Mouse (Mus musculus) liver, embryonic 15.5 days (tissue): ENCODE results near the gene Abr. TPM values are rescaled to one million over a fixed set of nuclear protein-coding genes. Genes with fewer than 3 reads are reported as not detected.

ENCODE experiments used
- ATAC-seq: fragments of 200-750 bp; cut with Nextera tagmentation; 2 replicates; pipeline ENCODE4 v1.8.0; 2017; ENCODE audit warnings: moderate number of reproducible peaks, mild to moderate bottlenecking, moderate library complexity; ENCODE audit not compliant: insufficient read depth
- H3K27ac ChIP-seq: fragments of 300-500 bp; sonication (generic); replicated peaks from 2 replicates; pipeline ENCODE4 v1.5.1; 2015; ENCODE audit warnings: mild to moderate bottlenecking, inconsistent platforms
- H3K27me3 ChIP-seq: fragments of 300-500 bp; sonication (generic); 2 replicates; pipeline ENCODE4 v1.6.1; 2015; ENCODE audit warnings: mild to moderate bottlenecking, inconsistent platforms
- H3K36me3 ChIP-seq: fragments of 300-500 bp; sonication (generic); replicated peaks from 2 replicates; pipeline ENCODE4 v1.6.1; 2015; ENCODE audit warnings: moderate library complexity, mild to moderate bottlenecking, inconsistent platforms
- H3K4me1 ChIP-seq: fragments of 300-500 bp; sonication (generic); replicated peaks from 2 replicates; pipeline ENCODE4 v1.6.1; 2015; ENCODE audit warnings: inconsistent platforms
- H3K4me2 ChIP-seq: fragments of 300-500 bp; sonication (generic); 2 replicates; pipeline ENCODE4 v1.6.1; 2015; ENCODE audit warnings: moderate library complexity, mild to moderate bottlenecking, inconsistent platforms
- H3K4me3 ChIP-seq: fragments of 300-500 bp; sonication (generic); replicated peaks from 2 replicates; pipeline ENCODE4 v1.5.1; 2015; ENCODE audit warnings: mild to moderate bottlenecking, inconsistent platforms
- H3K9ac ChIP-seq: fragments of 300-500 bp; sonication (generic); 2 replicates; pipeline ENCODE4 v1.6.1; 2015; ENCODE audit warnings: moderate library complexity, mild to moderate bottlenecking, inconsistent platforms
- H3K9me3 ChIP-seq: fragments of 300-500 bp; sonication (generic); replicated peaks from 2 replicates; pipeline ENCODE4 v1.6.1; 2016; ENCODE audit warnings: inconsistent platforms
- WGBS: fragments of 180-500 bp; shearing (Covaris S2); methylation state at CpG from one replicate; pipeline ENCODE4 v1.1.7; 2015; ENCODE audit warnings: mixed read lengths; ENCODE audit not compliant: insufficient replicate concordance; 5-methylcytosine and 5-hydroxymethylcytosine counted together
- polyA plus RNA-seq: library from polyadenylated mRNA; unstranded; fragments of >200 nt; fragmentation: Nextera tagmentation; extraction: Ambion mirVana; gene quantifications from 2 replicates; pipeline ENCODE4 v1.2.1, GENCODE M21; 2015

Gene Abr
- polyA plus RNA-seq, 1 experiment from 2014 or later: 4.3 TPM

- H3K4me2 ChIP-seq: peak overlapping the region; percentile 72
- H3K27me3 ChIP-seq: peaks cover 57% of the 10 kb centered on the region
- no peaks in the 10 kb centered on the region for H3K36me3 ChIP-seq
- no peak for ATAC-seq
- WGBS: under 1% methylated on average over 72 of the region's 72 CpGs
- 0 out of 2 replicates have a peak, but pooled peaks cover 17% of the 10 kb centered on the region for H3K4me1 ChIP-seq
- no peak overlapping the region for H3K27ac ChIP-seq
- no peaks in the 10 kb centered on the region for H3K9me3 ChIP-seq
- peak overlapping the region; percentile 55 for H3K4me3 ChIP-seq
- no peak overlapping the region for H3K9ac ChIP-seq
These were observed 1.3 kb upstream of the Abr start for GRCm38 (mm10) chr11:76623206-76623961.

DNA sequence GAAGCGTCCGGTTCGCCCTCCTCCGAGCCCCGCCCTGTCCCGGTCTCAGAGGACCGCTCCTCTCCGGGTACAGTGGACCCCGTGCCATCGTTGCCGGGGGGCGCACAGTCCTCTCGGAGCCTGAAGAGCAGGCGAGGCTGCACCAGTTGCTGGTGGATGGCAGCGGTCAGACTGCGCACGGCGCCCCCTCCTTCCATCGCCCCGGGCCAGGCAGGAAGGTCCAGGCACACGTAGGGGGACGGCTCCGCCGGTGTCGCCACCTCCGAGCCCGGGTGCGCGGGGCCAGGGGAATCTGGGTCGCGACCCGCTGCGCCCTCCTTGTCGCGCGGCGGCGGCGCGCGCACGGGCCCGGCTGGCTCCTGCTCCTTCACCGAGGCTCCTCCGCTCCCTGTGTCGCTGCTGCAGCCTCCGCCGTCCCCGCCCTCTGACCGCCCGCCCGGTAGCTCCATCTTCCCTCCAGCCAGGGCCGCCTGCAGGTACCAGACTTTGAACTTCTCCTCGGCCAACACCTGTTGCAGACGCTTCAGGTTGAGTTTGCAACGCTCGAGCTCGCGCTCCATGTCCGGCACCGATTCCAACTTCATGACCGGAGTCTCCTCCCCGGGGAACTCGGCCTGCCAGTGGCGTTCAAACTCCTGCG is 572 bp upstream of the Abr start:
- no peak for ATAC-seq
- no peak overlapping the region for H3K27ac ChIP-seq

GRCm38 (mm10) chr11:76618134-76618533 is 4.0 kb downstream of the Abr start:
- Histone ChIP-seq H3K9me3 (no peaks in the 10 kb centered on the region), H3K27me3 (peaks cover 55% of the 10 kb centered on the region), H3K36me3 (no peaks in the 10 kb centered on the region), H3K27ac (no peak overlapping the region), H3K4me1 (0 out of 2 replicates have a peak, but pooled peaks cover 14% of the 10 kb centered on the region), H3K4me3 (no peak overlapping the region), H3K4me2 (no peak overlapping the region), H3K9ac (no peak overlapping the region)
- no peak for ATAC-seq
- WGBS: 67% methylated on average over 6 of the region's 6 CpGs

More for the DNA sequence above, 572 bp upstream of the Abr start:
- H3K36me3 ChIP-seq: no peaks in the 10 kb centered on the region
- H3K9ac ChIP-seq: no peak overlapping the region
- peak overlapping the region; percentile 55 for H3K4me3 ChIP-seq
- H3K9me3 ChIP-seq: no peaks in the 10 kb centered on the region
- under 1% methylated on average over 66 of the region's 66 CpGs for WGBS
- H3K4me2 ChIP-seq: peak overlapping the region; percentile 72
- H3K4me1 ChIP-seq: 0 out of 2 replicates have a peak, but pooled peaks cover 17% of the 10 kb centered on the region
- peaks cover 57% of the 10 kb centered on the region for H3K27me3 ChIP-seq

- no peak for ATAC-seq
These were observed 7.9 kb downstream of the Abr start for GRCm38 (mm10) chr11:76614246-76614645.

GRCm38 (mm10) chr11:76612638-76613104 is 9.4 kb downstream of the Abr start:
- H3K9me3 ChIP-seq: no peaks in the 10 kb centered on the region
- H3K27ac ChIP-seq: no peak overlapping the region
- no peak overlapping the region for H3K9ac ChIP-seq
- H3K27me3 ChIP-seq: peaks cover 33% of the 10 kb centered on the region
- H3K4me2 ChIP-seq: peak overlapping the region; percentile 54
- 0 out of 2 replicates have a peak, but pooled peaks cover 6% of the 10 kb centered on the region for H3K4me1 ChIP-seq
- 2% methylated on average over 19 of the region's 19 CpGs for WGBS
- no peak for ATAC-seq
- H3K36me3 ChIP-seq: no peaks in the 10 kb centered on the region
- H3K4me3 ChIP-seq: peak overlapping the region; percentile 33

More at GRCm38 (mm10) chr11:76614246-76614645, 7.9 kb downstream of the Abr start:
- no peak overlapping the region for H3K4me2 ChIP-seq
- no peak overlapping the region for H3K4me3 ChIP-seq
- H3K27me3 ChIP-seq: peaks cover 33% of the 10 kb centered on the region
- no peak overlapping the region for H3K9ac ChIP-seq
- H3K9me3 ChIP-seq: no peaks in the 10 kb centered on the region
- 0 out of 2 replicates have a peak, but pooled peaks cover 6% of the 10 kb centered on the region for H3K4me1 ChIP-seq
- H3K27ac ChIP-seq: no peak overlapping the region
- no peaks in the 10 kb centered on the region for H3K36me3 ChIP-seq
- 45% methylated on average over 2 of the region's 2 CpGs for WGBS

DNA sequence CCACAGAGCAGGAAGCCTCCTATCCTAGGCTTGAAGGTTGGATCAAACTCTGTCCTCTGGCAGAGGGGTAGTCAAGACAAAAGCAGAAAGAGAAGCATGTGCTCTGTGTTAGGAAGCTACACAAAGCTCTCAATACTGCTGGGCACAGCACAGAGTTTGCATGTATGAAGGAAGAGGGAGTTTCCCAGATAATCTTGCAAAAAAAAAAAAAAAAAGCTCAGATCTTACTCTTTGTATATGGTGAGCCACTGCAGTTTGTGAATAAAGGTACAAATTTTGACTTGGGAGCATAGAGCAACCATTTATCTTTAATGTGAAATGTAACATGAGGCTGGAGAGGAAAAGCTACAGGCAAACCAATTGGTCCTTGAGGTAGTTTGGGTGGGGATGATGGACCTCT is 11.2 kb downstream of the Abr start:
- no peaks in the 10 kb centered on the region for H3K9me3 ChIP-seq
- no peak overlapping the region for H3K27ac ChIP-seq

GRCm38 (mm10) chr11:76606521-76606920 is 15.6 kb downstream of the Abr start:
- no peaks in the 10 kb centered on the region for H3K9me3 ChIP-seq
- no peak for ATAC-seq
- H3K27me3 ChIP-seq: no peaks in the 10 kb centered on the region
- H3K4me2 ChIP-seq: no peak overlapping the region
- no peak overlapping the region for H3K4me3 ChIP-seq
- H3K27ac ChIP-seq: no peak overlapping the region
- H3K9ac ChIP-seq: no peak overlapping the region
- 70% methylated on average over 9 of the region's 9 CpGs for WGBS
- no peaks in the 10 kb centered on the region for H3K36me3 ChIP-seq
- H3K4me1 ChIP-seq: no peaks in the 10 kb centered on the region

More for the DNA sequence above, 11.2 kb downstream of the Abr start:
- H3K27me3 ChIP-seq: peaks cover 30% of the 10 kb centered on the region
- no peak overlapping the region for H3K4me2 ChIP-seq
- H3K4me1 ChIP-seq: 0 out of 2 replicates have a peak, but pooled peaks cover 6% of the 10 kb centered on the region
- no peaks in the 10 kb centered on the region for H3K36me3 ChIP-seq
- H3K9ac ChIP-seq: no peak overlapping the region
- H3K4me3 ChIP-seq: no peak overlapping the region
- no peak for ATAC-seq

DNA sequence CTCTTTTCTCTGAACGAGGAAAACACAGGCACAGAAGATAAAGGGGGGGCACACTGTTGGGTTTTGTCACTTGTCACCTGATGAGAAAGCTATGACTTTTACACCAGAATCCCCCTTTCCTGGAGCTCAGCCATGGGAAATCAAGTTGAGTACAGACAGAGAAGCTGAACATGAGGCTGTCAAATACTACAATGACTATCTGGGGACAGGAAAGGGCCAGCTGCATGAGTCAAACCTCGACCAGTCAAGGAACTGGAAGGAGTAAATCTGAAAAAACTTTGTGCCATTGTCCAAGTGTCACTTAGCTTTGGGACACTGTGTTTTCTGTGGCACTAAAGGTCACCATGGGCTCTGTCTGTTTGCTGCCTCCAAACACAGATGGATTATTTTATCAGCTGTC is 22.9 kb downstream of the Abr start:
- H3K9ac ChIP-seq: no peak overlapping the region
- no peak overlapping the region for H3K4me2 ChIP-seq
- 13% methylated on average over 2 of the region's 2 CpGs for WGBS
- H3K27me3 ChIP-seq: no peaks in the 10 kb centered on the region
- no peak overlapping the region for H3K4me3 ChIP-seq
- H3K36me3 ChIP-seq: no peaks in the 10 kb centered on the region
- peaks cover 5% of the 10 kb centered on the region for H3K4me1 ChIP-seq
- no peak overlapping the region for H3K27ac ChIP-seq
- no peak for ATAC-seq
- no peaks in the 10 kb centered on the region for H3K9me3 ChIP-seq

DNA sequence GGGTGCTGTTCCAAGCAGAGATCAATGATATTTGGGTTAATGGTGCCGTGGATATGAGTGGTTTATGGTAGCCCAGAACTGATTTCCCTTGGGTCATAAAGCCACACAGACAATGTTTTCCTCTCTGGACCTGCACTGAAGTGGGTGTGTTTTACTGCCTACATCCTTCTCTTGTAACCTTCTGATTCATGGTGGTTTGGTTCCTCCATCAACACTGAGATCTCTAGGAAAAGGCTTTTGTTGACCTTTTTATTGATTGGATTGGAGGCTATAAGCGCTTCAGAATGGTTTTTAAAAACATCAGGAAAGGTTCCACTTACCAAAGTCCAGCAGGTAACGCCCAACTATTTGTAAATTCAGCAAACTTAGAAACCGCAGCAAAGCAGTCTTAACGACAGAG is 23.4 kb downstream of the Abr start:
- 51% methylated on average over 5 of the region's 5 CpGs for WGBS
- peaks cover 10% of the 10 kb centered on the region for H3K4me1 ChIP-seq
- no peak overlapping the region for H3K4me3 ChIP-seq
- no peaks in the 10 kb centered on the region for H3K36me3 ChIP-seq
- no peak overlapping the region for H3K9ac ChIP-seq
- H3K9me3 ChIP-seq: no peaks in the 10 kb centered on the region
- no peak overlapping the region for H3K27ac ChIP-seq
- no peaks in the 10 kb centered on the region for H3K27me3 ChIP-seq
- ATAC-seq: no peak
- H3K4me2 ChIP-seq: no peak overlapping the region

DNA sequence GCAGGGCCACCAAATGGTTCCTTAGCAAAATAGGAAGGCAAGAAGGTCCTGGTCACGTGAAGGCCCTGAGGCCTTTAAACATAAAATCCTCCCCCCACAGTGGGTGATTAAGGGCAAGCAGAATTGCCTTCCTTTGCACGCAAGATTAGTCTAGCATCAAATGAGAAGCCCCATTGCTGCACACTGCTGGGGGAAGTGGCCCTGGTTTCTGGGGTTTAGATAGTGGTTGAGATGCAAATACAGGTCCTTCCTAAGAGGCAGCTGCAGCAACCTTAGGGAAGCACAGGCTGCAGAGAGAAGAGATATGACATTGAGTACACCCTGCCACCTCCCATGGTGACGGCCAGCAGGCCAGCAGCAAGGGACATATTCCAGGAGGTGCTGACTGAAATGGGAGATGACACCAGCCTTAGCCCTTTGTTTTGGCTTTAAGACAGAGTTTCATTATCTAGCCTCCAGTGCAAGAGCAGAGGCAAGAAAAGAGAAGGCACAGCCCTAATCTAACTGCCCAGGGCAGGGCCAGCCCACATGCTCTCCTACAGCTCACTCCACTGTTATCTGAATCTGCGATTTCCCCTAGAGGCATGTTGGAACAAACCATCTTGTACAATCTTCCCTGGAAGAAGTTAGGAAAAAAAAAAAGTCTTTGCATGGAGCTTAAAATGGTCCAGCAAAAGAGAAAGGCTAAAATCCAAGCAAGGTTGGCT is 28.3 kb downstream of the Abr start:
- Histone ChIP-seq H3K4me2 (no peak overlapping the region), H3K27me3 (no peaks in the 10 kb centered on the region), H3K4me1 (peaks cover 21% of the 10 kb centered on the region), H3K9ac (no peak overlapping the region), H3K9me3 (no peaks in the 10 kb centered on the region), H3K4me3 (no peak overlapping the region), H3K36me3 (no peaks in the 10 kb centered on the region), H3K27ac (peak overlapping the region; percentile 15; the same call in 1 of the 2 replicates)
- peak; percentile 73 for ATAC-seq
- 18% methylated on average over 4 of the region's 4 CpGs for WGBS

DNA sequence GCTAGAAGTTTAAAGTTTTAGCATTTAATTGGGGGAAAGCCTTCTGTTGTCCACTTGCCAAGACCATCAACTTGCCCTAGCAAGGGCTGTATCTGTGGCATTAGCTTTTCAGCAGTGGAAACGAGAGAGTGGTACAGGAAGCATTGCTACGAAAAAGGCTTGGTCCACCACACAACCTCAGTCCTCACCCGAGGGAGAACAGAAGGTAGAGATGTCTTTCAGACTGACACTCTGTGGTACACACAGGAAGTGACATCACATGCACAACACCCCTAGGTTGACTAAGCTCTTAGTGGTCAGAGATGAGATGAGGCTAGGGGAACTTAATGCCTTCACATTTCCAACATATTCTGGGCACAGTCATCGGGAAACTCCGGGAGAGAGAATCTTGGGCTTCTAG is 32.4 kb downstream of the Abr start:
- no peak overlapping the region for H3K4me3 ChIP-seq
- no peak overlapping the region for H3K4me2 ChIP-seq
- no peaks in the 10 kb centered on the region for H3K36me3 ChIP-seq
- 42% methylated on average over 5 of the region's 5 CpGs for WGBS
- H3K4me1 ChIP-seq: peaks cover 21% of the 10 kb centered on the region
- H3K9me3 ChIP-seq: no peaks in the 10 kb centered on the region
- H3K27me3 ChIP-seq: no peaks in the 10 kb centered on the region
- no peak for ATAC-seq
- H3K9ac ChIP-seq: no peak overlapping the region
- no peak overlapping the region for H3K27ac ChIP-seq
